Mouse (Mus musculus) small intestine, adult 2 months (tissue): ENCODE measurements around the gene Nup155.
"Not testable (repeated sequence)": the region's sequence is repeated elsewhere in the genome, so short reads cannot be mapped to it uniquely, and the experiment has no call there.

ENCODE experiments used
- CTCF ChIP-seq: fragments of 200-500 bp; IDR thresholded peaks from 2 replicates; pipeline ENCODE4 v1.5.1; 2012; ENCODE audit warnings: low read depth, mild to moderate bottlenecking, control low read depth, inconsistent platforms, low read length, moderate library complexity, mixed read lengths; ENCODE audit not compliant: insufficient replicate concordance, insufficient read length; ENCODE audit errors: extremely low read depth
- POLR2A ChIP-seq: fragments of 200-500 bp; IDR thresholded peaks from 2 replicates; pipeline ENCODE4 v1.6.1; 2012; ENCODE audit warnings: low read depth, mild to moderate bottlenecking, control low read depth, inconsistent platforms, low read length, moderate library complexity

DNA sequence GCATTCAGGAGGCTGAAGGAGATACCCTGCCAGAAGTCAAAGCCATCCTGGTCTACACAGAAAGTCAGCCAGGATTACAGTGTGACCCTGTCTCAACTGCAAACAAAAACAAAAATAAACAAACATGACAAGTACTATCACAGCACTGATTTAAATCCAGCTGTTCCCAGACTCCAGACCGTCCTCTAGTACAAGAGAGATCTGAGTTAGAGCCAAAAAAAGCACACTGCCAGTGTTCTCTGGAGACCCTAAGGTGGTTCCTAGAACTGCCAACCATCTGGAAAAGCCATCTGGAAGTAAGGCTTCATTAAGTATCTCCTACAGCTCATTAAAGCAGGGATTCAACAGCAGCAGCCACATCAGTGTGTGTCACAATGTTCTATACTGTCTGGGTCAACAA lies 16.4 kb upstream of the Nup155 start:
- not testable (repeated sequence) for TF ChIP-seq POLR2A, CTCF
